Mouse (Mus musculus) spleen, adult 2 months (tissue): ENCODE measurements around the gene Cacna1s. TPM values are rescaled to one million over a fixed set of nuclear protein-coding genes. Genes with fewer than 3 reads are reported as not detected.

Experiments
- DNase-seq, 2 experiments: peaks; one replicate each; pipeline versions ENCODE4 v3.0.0 to v3.0.0-alpha.2; 2012 to 2021; ENCODE audit warnings: low spot score in 2 of 2, low read depth in 1 of 2
- H3K27ac ChIP-seq: fragments of 200-500 bp; 2 replicates; pipeline ENCODE4 v1.5.1; 2012; ENCODE audit warnings: low read length, inconsistent platforms; ENCODE audit not compliant: insufficient read depth
- H3K27me3 ChIP-seq: fragments of 200-500 bp; 2 replicates; pipeline ENCODE4 v1.6.1; 2012; ENCODE audit warnings: mild to moderate bottlenecking, moderate library complexity, low read length, inconsistent platforms; ENCODE audit not compliant: control insufficient read depth, insufficient read depth
- H3K36me3 ChIP-seq: fragments of 200-500 bp; 2 replicates; pipeline ENCODE4 v1.6.1; 2012; ENCODE audit warnings: mild to moderate bottlenecking, low read length, inconsistent platforms; ENCODE audit not compliant: control insufficient read depth, insufficient read depth
- H3K4me1 ChIP-seq: fragments of 200-500 bp; 2 replicates; pipeline ENCODE4 v1.6.1; 2011; ENCODE audit warnings: inconsistent platforms; ENCODE audit not compliant: control insufficient read depth, insufficient read depth, insufficient read length
- H3K4me3 ChIP-seq: fragments of 200-500 bp; 2 replicates; pipeline ENCODE4 v1.5.1; 2011; ENCODE audit warnings: mild to moderate bottlenecking, inconsistent platforms; ENCODE audit not compliant: insufficient read depth, insufficient read length; ENCODE audit errors: extremely low read depth
- CTCF ChIP-seq: fragments of 200-500 bp; IDR thresholded peaks from 2 replicates; pipeline ENCODE4 v1.5.1; 2011; ENCODE audit warnings: mild to moderate bottlenecking, inconsistent platforms; ENCODE audit not compliant: insufficient read depth, insufficient read length, insufficient replicate concordance; ENCODE audit errors: extremely low read depth
- POLR2A ChIP-seq: fragments of 200-500 bp; IDR thresholded peaks from 2 replicates; pipeline ENCODE4 v1.6.1; 2011; ENCODE audit warnings: low read depth, low read length, inconsistent platforms
- WGBS: fragments of 180-500 bp; shearing (Covaris S2); methylation state at CpG from one replicate; pipeline ENCODE4 v1.1.7; 2018; 5-methylcytosine and 5-hydroxymethylcytosine counted together
- polyA plus RNA-seq: library from polyadenylated mRNA; depleted of rRNA; stranded (reverse); fragments of >200 nt; gene quantifications from 2 replicates; pipeline ENCODE4 v1.2.3, GENCODE M21; 2012

Cacna1s gene
- polyA plus RNA-seq, 1 experiment, result 4.3 TPM

GRCm38 (mm10) chr1:136120785-136121184 lies 68.2 kb downstream of the Cacna1s start:
- Histone ChIP-seq H3K27me3 (no peaks in the 10 kb centered on the region), H3K27ac (no peak overlapping the region), H3K4me1 (peaks cover 19% of the 10 kb centered on the region; the same call in 1 of the 2 replicates), H3K36me3 (no peaks in the 10 kb centered on the region), H3K4me3 (no peak overlapping the region)
- 84% methylated on average over 6 of the region's 6 CpGs for WGBS
- TF ChIP-seq CTCF, result no peak
- no peak for TF ChIP-seq POLR2A
- DNase-seq, result no peak

GRCm38 (mm10) chr1:136122030-136122429 lies 69.5 kb downstream of the Cacna1s start:
- H3K27ac ChIP-seq, result no peak overlapping the region
- H3K27me3 ChIP-seq, result no peaks in the 10 kb centered on the region
- DNase-seq, result no peak
- H3K4me3 ChIP-seq, result no peak overlapping the region
- 94% methylated on average over 8 of the region's 8 CpGs for whole genome bisulfite sequencing
- no peak for TF ChIP-seq POLR2A
- no peak for TF ChIP-seq CTCF
- no peaks in the 10 kb centered on the region for H3K36me3 ChIP-seq
- peaks cover 22% of the 10 kb centered on the region for H3K4me1 ChIP-seq

- no peak for DNase-seq
- Histone ChIP-seq H3K36me3 (no peaks in the 10 kb centered on the region), H3K27me3 (no peaks in the 10 kb centered on the region), H3K4me1 (peaks cover 28% of the 10 kb centered on the region), H3K27ac (no peak overlapping the region), H3K4me3 (no peak overlapping the region)
- TF ChIP-seq POLR2A (no peak), CTCF (no peak)
- WGBS, result 64% methylated on average over 10 of the region's 10 CpGs
Observed at GRCm38 (mm10) chr1:136126159-136126765, 73.7 kb downstream of the Cacna1s start.

GRCm38 (mm10) chr1:136126895-136127294 lies 74.3 kb downstream of the Cacna1s start:
- TF ChIP-seq POLR2A (no peak), CTCF (no peak)
- DNase-seq, result no peak
- H3K4me1 ChIP-seq, result peaks cover 28% of the 10 kb centered on the region
- WGBS, result 51% methylated on average over 10 of the region's 10 CpGs
- H3K4me3 ChIP-seq, result no peak overlapping the region
- H3K36me3 ChIP-seq, result no peaks in the 10 kb centered on the region
- H3K27ac ChIP-seq, result no peak overlapping the region
- no peaks in the 10 kb centered on the region for H3K27me3 ChIP-seq

GRCm38 (mm10) chr1:136127856-136128255 lies 75.3 kb downstream of the Cacna1s start:
- H3K4me1 ChIP-seq, result peaks cover 31% of the 10 kb centered on the region
- WGBS, result 11% methylated on average over 3 of the region's 3 CpGs
- H3K4me3 ChIP-seq, result no peak overlapping the region
- TF ChIP-seq POLR2A (no peak), CTCF (no peak)
- H3K36me3 ChIP-seq, result no peaks in the 10 kb centered on the region
- DNase-seq, result no peak
- H3K27ac ChIP-seq, result peak overlapping the region; percentile 19; the same call in 1 of the 2 replicates
- H3K27me3 ChIP-seq, result no peaks in the 10 kb centered on the region

- no peak for DNase-seq
- 41% methylated on average over 5 of the region's 5 CpGs for WGBS
- H3K27ac ChIP-seq, result 0 out of 2 replicates have a peak overlapping the region, but pooled peaks have one; percentile 19
- H3K4me1 ChIP-seq, result peaks cover 36% of the 10 kb centered on the region
- H3K36me3 ChIP-seq, result no peaks in the 10 kb centered on the region
- H3K27me3 ChIP-seq, result no peaks in the 10 kb centered on the region
- no peak overlapping the region for H3K4me3 ChIP-seq
- TF ChIP-seq POLR2A (no peak), CTCF (no peak)
Observed at GRCm38 (mm10) chr1:136128416-136128815, 75.9 kb downstream of the Cacna1s start.

GRCm38 (mm10) chr1:136128944-136129589 lies 76.5 kb downstream of the Cacna1s start:
- Histone ChIP-seq H3K36me3 (peaks cover 2% of the 10 kb centered on the region; the same call in 1 of the 2 replicates), H3K4me3 (no peak overlapping the region), H3K4me1 (peaks cover 43% of the 10 kb centered on the region), H3K27ac (no peak overlapping the region), H3K27me3 (no peaks in the 10 kb centered on the region)
- DNase-seq, result no peak
- TF ChIP-seq CTCF, result no peak
- TF ChIP-seq POLR2A, result no peak
- 70% methylated on average over 4 of the region's 4 CpGs for WGBS
